Mouse (Mus musculus): ENCODE data around the gene Cst12. TPM values are rescaled to one million over a fixed set of nuclear protein-coding genes. Genes with fewer than 3 reads are reported as not detected.

Cst12 gene
- total RNA-seq, 2 experiments from 2014 or later = 1.4 to 4.3 TPM

Other genes with a start within 250 kb of the Cst12 start
- 10 to 100 TPM; 12.9 to 15.9 TPM for gene Nxt1, start 116.8 kb upstream of the Cst12 start, total RNA-seq (2021)
- gene Gzf1, start 108.3 kb upstream of the Cst12 start, total RNA-seq (2021) = 10 to 100 TPM; 29.5 to 31.5 TPM
- 100 to 1,000 TPM; 362 to 386 TPM for gene Napb, start 56.9 kb upstream of the Cst12 start, total RNA-seq (2021)
- gene Cstl1, start 39.0 kb upstream of the Cst12 start, total RNA-seq (2021) = 1 to 10 TPM in 1 of 2 experiments, under 1 TPM in 1; 0.79 to 1.2 TPM
- gene Cst11, start 17.9 kb upstream of the Cst12 start, total RNA-seq (2021) = not detected
- gene 8030411F24Rik, start 7.4 kb upstream of the Cst12 start, total RNA-seq (2021) = not detected
- not detected for gene Cst8, start 9.4 kb downstream of the Cst12 start, total RNA-seq (2021)
- gene Cst13, start 30.7 kb downstream of the Cst12 start, total RNA-seq (2021) = not detected
- not detected for gene Cst9, start 45.8 kb downstream of the Cst12 start, total RNA-seq (2021)
- gene 9230104L09Rik, start 75.7 kb downstream of the Cst12 start, total RNA-seq (2021) = not detected
- gene Cst3, start 86.3 kb downstream of the Cst12 start, total RNA-seq (2021) = 1,000 to 10,000 TPM; 2,004 to 2,127 TPM
- gene Gm1330, start 213.9 kb downstream of the Cst12 start, total RNA-seq (2021) = not detected
- gene Gm10750, start 227.9 kb downstream of the Cst12 start, total RNA-seq (2021) = not detected